Mouse (Mus musculus): Measurements from ENCODE around the gene Plcb4.
"Not testable (repeated sequence)": the region's sequence is repeated elsewhere in the genome, so short reads cannot be mapped to it uniquely, and the experiment has no call there.

Gene Plcb4

GRCm38 (mm10) chr2:135888767-135889166, 230.0 kb downstream of the Plcb4 start:
- no peak for DNase-seq (ENCODE audit: low read depth, low spot score)

GRCm38 (mm10) chr2:135890083-135890482, 231.3 kb downstream of the Plcb4 start:
- DNase-seq (ENCODE audit: low read depth, low spot score), result peak; percentile 57

GRCm38 (mm10) chr2:135891097-135891496, 232.3 kb downstream of the Plcb4 start:
- DNase-seq (ENCODE audit: low read depth, low spot score), result peak; percentile 85

GRCm38 (mm10) chr2:135891686-135892085, 232.9 kb downstream of the Plcb4 start:
- peak; percentile 25 for DNase-seq (ENCODE audit: low read depth, low spot score)

GRCm38 (mm10) chr2:135894582-135894981, 235.8 kb downstream of the Plcb4 start:
- no peak for DNase-seq (ENCODE audit: low read depth, low spot score)

- no peak for DNase-seq (ENCODE audit: low read depth, low spot score)
Observed at GRCm38 (mm10) chr2:135898025-135898424, 239.2 kb downstream of the Plcb4 start.

- not testable (repeated sequence) for DNase-seq (ENCODE audit: low read depth, low spot score)
Observed at GRCm38 (mm10) chr2:135899931-135900330, 241.1 kb downstream of the Plcb4 start.

- DNase-seq (ENCODE audit: low read depth, low spot score), result no peak
Observed at GRCm38 (mm10) chr2:135901015-135901414, 242.2 kb downstream of the Plcb4 start.

GRCm38 (mm10) chr2:135904262-135904661, 245.5 kb downstream of the Plcb4 start:
- DNase-seq (ENCODE audit: low read depth, low spot score), result no peak

GRCm38 (mm10) chr2:135904791-135905190, 246.0 kb downstream of the Plcb4 start:
- no peak for DNase-seq (ENCODE audit: low read depth, low spot score)

GRCm38 (mm10) chr2:135914343-135915261, 255.8 kb downstream of the Plcb4 start:
- no peak for DNase-seq (ENCODE audit: low read depth, low spot score)

GRCm38 (mm10) chr2:135915928-135916327, 257.1 kb downstream of the Plcb4 start:
- DNase-seq (ENCODE audit: low read depth, low spot score), result no peak

GRCm38 (mm10) chr2:135917000-135917399, 258.2 kb downstream of the Plcb4 start:
- no peak for DNase-seq (ENCODE audit: low read depth, low spot score)

GRCm38 (mm10) chr2:135918116-135918515, 259.3 kb downstream of the Plcb4 start:
- DNase-seq (ENCODE audit: low read depth, low spot score), result no peak

GRCm38 (mm10) chr2:135919641-135920040, 260.8 kb downstream of the Plcb4 start:
- DNase-seq (ENCODE audit: low read depth, low spot score), result no peak

GRCm38 (mm10) chr2:135926660-135927343, 268.0 kb downstream of the Plcb4 start:
- peak; percentile 64 for DNase-seq (ENCODE audit: low read depth, low spot score)

GRCm38 (mm10) chr2:135929021-135929720, 270.4 kb downstream of the Plcb4 start:
- no peak for DNase-seq (ENCODE audit: low read depth, low spot score)

GRCm38 (mm10) chr2:135930696-135931095, 271.9 kb downstream of the Plcb4 start:
- DNase-seq (ENCODE audit: low read depth, low spot score), result no peak

GRCm38 (mm10) chr2:135932569-135932968, 273.8 kb downstream of the Plcb4 start:
- DNase-seq (ENCODE audit: low read depth, low spot score), result no peak

- DNase-seq (ENCODE audit: low read depth, low spot score), result no peak
Observed at GRCm38 (mm10) chr2:135936376-135936775, 277.6 kb downstream of the Plcb4 start.

- no peak for DNase-seq (ENCODE audit: low read depth, low spot score)
Observed at GRCm38 (mm10) chr2:135937646-135938045, 278.8 kb downstream of the Plcb4 start.

GRCm38 (mm10) chr2:135939933-135940332, 281.1 kb downstream of the Plcb4 start:
- DNase-seq (ENCODE audit: low read depth, low spot score), result no peak
